Mouse (Mus musculus) retina, embryonic 14.5 days (tissue): ENCODE measurements around the gene Ros1.

Source experiments
- DNase-seq: peaks from one replicate; pipeline ENCODE4 v3.0.0-alpha.2; 2015; ENCODE audit warnings: low spot score

Ros1 gene

GRCm38 (mm10) chr10:52194957-52195852 is at the start of gene Ros1:
Gene Ros1, minus strand, starts transcription at chr10:52195244.
- DNase-seq = no peak

DNA sequence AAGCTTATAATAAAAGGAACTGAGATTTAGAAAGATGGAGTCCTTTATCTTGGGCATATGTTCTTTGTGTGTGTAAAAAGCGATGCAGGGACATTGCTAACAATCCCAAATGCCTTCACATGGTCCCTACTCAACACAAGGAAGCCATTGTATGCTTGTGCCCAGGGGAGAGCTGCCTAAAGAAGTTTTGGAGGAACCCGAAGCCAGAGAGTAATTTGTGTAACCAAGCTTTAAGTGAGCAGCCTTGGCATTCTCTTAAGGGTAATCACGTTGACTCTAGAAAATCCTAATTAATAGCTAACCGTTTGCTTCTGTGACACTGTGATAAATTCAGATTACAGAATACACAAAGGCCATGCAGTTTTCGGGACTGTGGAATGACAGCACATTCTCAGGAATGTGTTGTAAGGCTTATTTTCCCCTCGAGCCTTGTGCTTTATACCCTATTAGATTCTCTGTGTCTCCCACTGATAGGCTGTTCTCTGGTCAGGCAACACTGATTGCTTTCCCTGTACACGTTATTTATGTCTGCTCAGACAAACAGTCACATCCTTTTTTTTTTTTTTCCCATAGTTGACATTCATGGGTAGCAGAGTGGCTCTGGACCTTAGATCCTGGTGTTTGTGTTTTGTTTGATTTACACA is 47.8 kb upstream of the Ros1 start:
- DNase-seq = no peak

DNA sequence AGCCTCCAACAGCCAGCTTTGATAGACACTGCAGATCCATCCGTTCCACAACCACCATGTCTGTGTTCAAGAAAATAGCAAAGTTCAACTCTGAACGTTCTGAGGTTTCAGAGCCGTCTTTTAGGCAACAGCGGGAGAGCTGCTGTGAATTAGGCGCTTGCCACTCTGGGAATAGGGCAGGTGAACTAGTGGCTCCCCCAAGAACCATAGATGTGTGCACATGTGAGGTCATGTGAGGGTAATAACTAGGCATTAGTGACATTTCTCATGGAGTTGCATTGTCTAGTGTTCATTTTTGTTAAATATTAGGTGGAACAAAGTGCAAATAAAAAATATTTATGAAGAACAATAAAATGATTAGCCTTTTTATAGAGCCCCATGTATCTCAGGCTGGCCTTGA is 47.0 kb upstream of the Ros1 start:
- DNase-seq = no peak

- no peak for DNase-seq
These were observed 40.4 kb upstream of the Ros1 start for GRCm38 (mm10) chr10:52235461-52235860.

GRCm38 (mm10) chr10:52234654-52234981 is 39.6 kb upstream of the Ros1 start:
- DNase-seq = peak; percentile 11

GRCm38 (mm10) chr10:52233969-52234653 is 39.1 kb upstream of the Ros1 start:
- DNase-seq = peak; percentile 58

GRCm38 (mm10) chr10:52233301-52233968 is 38.4 kb upstream of the Ros1 start, which contains the start of gene Dcbld1:
Gene Dcbld1, plus strand, starts transcription at chr10:52233619.
- DNase-seq = peak; percentile 78

DNA sequence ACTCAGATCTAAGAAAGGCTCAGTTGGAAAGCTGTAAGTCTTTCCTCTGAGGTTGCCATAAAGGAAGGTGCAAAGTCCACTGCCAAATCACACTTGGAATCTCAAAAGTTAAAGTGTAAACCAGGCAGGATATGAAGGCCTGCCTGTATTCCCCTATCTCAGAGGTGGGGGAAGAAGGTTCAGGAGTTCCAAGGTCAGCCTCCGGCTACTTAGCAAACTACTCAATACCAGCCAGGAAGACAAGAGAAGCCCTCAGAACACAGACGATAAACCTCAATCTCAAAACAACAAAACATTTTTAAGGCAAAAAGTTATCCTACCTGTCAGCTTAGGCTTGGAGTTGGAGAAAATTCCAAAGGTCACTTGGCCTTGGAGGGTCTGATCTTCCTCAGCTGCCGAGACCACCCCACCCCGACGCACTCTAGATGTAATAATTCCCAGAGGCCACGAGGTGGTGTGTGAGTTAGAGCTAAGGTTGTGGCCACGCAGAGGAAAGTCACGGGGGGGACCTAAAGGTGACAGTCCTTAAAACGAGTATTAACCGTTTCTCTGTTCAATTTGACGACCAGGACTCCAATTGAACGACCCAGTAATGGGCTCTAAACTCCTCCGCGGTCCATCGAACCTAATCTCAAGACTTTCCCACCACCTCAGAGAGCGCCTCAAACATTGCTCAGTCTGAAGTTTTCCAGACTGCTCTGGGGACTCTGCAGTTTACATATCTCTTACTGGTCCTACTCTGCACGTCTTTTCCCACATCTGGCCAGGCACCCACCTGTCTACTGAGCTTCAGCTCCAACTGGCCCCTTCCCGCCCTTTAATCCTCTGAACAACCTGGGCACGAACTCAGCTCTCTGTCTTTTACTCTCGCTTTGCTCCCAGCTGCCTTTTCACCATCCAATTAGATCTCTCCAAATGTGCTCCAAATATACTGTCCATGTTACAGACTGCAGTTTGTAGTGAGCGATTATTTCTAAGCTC is 37.4 kb upstream of the Ros1 start:
- peak; percentile 74 for DNase-seq

- no peak for DNase-seq
These were observed 24.6 kb upstream of the Ros1 start for GRCm38 (mm10) chr10:52219600-52219999.

GRCm38 (mm10) chr10:52217564-52217934 is 22.5 kb upstream of the Ros1 start:
- DNase-seq = no peak

- DNase-seq = peak; percentile 71
These were observed 21.9 kb upstream of the Ros1 start for GRCm38 (mm10) chr10:52216797-52217563.

- no peak for DNase-seq
These were observed 20.3 kb upstream of the Ros1 start for GRCm38 (mm10) chr10:52215267-52215818.

- DNase-seq = no peak
These were observed 9.0 kb upstream of the Ros1 start for GRCm38 (mm10) chr10:52204006-52204405.

DNA sequence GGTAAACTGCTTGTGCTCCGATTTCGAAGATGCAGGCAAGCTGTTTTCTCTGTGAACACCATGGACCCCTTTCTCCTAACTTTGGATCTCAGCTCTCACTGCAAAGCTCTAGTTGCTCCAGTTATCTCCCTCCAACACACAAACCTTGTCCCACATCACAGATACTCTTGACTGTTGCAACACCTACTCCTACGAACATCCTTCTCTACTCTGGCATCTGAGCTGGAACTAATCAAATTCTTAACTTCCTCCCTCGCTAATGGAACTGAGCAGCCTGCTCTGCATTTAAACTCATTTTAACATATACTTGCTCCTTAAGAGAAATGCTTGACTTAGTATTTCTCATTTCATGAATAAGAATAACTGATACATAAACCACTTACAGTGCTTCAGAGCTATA is 9.1 kb downstream of the Ros1 start:
- DNase-seq = no peak

GRCm38 (mm10) chr10:52182878-52183277 is 12.2 kb downstream of the Ros1 start:
- no peak for DNase-seq

GRCm38 (mm10) chr10:52174376-52174775 is 20.7 kb downstream of the Ros1 start:
- no peak for DNase-seq

- no peak for DNase-seq
These were observed 24.6 kb downstream of the Ros1 start for GRCm38 (mm10) chr10:52170489-52170888.

- DNase-seq = no peak
These were observed 25.2 kb downstream of the Ros1 start for GRCm38 (mm10) chr10:52169841-52170240.

DNA sequence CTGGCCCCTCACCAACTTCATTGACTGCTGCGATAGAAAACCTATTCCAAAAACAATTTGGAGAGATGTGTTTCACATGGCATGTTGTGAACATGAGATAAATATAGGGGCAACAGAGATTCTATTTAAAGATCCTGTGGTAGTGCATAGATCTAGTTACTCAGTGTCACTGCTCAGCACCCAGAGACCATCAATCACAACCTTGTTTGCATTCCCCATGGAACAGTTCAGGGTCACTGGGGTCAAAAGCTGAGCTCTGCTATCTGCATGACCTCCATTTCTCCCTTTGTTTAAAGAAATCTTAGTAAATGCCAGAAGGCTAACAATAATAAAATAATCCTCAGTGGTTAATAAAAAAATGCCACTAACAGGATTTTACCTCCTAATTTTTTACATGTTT is 29.7 kb downstream of the Ros1 start:
- no peak for DNase-seq

GRCm38 (mm10) chr10:52160604-52161003 is 34.4 kb downstream of the Ros1 start:
- no peak for DNase-seq
